Mouse (Mus musculus): ENCODE results near the gene Tldc2. TPM values are rescaled to one million over a fixed set of nuclear protein-coding genes. Genes with fewer than 3 reads are reported as not detected.
A peak's percentile ranks its signal among the peaks of the same experiment; 100 is the strongest.

Gene Tldc2
- polyA plus RNA-seq, 1 experiment from 2014 or later = not detected

GRCm38 (mm10) chr2:157101650-157102049, 14.8 kb downstream of the Tldc2 start:
- Histone ChIP-seq H3K4me3 (ENCODE audit: low read depth, low read length) (no peak overlapping the region), H3K9me3 (replicated peaks; ENCODE audit: control insufficient read depth, low read length) (no peaks in the 10 kb centered on the region), H3K9ac (replicated peaks; ENCODE audit: low read length) (no peak overlapping the region), H3K4me2 (ENCODE audit: low read depth, low read length) (no peak overlapping the region), H3K4me1 (ENCODE audit: control insufficient read depth, insufficient read depth, low read length) (no peaks in the 10 kb centered on the region), H3K36me3 (replicated peaks; ENCODE audit: control insufficient read depth, insufficient read depth, low read depth, low read length) (peaks cover 2% of the 10 kb centered on the region; the same call in 1 of the 2 replicates), H3K27ac (replicated peaks; ENCODE audit: low read depth, low read length) (no peak overlapping the region), H3K27me3 (ENCODE audit: control insufficient read depth, insufficient read depth, low read length) (no peaks in the 10 kb centered on the region)
- DNase-seq (ENCODE audit: low spot score) = no peak
- ATAC-seq (replicated peaks; ENCODE audit: insufficient number of reproducible peaks, low FRiP score, low TSS enrichment, low read depth) = no peak
- 98% methylated on average over 9 of the region's 9 CpGs for WGBS

- DNase-seq (ENCODE audit: low spot score) (no peak), ATAC-seq (replicated peaks; ENCODE audit: insufficient number of reproducible peaks, low FRiP score, low TSS enrichment, low read depth) (no peak)
- Histone ChIP-seq H3K27ac (replicated peaks; ENCODE audit: low read depth, low read length) (no peak overlapping the region), H3K27me3 (ENCODE audit: control insufficient read depth, insufficient read depth, low read length) (no peaks in the 10 kb centered on the region), H3K4me3 (ENCODE audit: low read depth, low read length) (no peak overlapping the region), H3K36me3 (replicated peaks; ENCODE audit: control insufficient read depth, insufficient read depth, low read depth, low read length) (peaks cover 2% of the 10 kb centered on the region; the same call in 1 of the 2 replicates), H3K4me1 (ENCODE audit: control insufficient read depth, insufficient read depth, low read length) (no peaks in the 10 kb centered on the region), H3K4me2 (ENCODE audit: low read depth, low read length) (no peak overlapping the region), H3K9me3 (replicated peaks; ENCODE audit: control insufficient read depth, low read length) (no peaks in the 10 kb centered on the region), H3K9ac (replicated peaks; ENCODE audit: low read length) (no peak overlapping the region)
- 76% methylated on average over 2 of the region's 2 CpGs for WGBS
Observed at GRCm38 (mm10) chr2:157102256-157102655, 15.4 kb downstream of the Tldc2 start.

GRCm38 (mm10) chr2:157104454-157104853, 17.6 kb downstream of the Tldc2 start:
- DNase-seq (ENCODE audit: low spot score) = no peak
- H3K27me3 ChIP-seq (ENCODE audit: control insufficient read depth, insufficient read depth, low read length) = no peaks in the 10 kb centered on the region
- peaks cover 2% of the 10 kb centered on the region; the same call in 1 of the 2 replicates for H3K36me3 ChIP-seq (replicated peaks; ENCODE audit: control insufficient read depth, insufficient read depth, low read depth, low read length)

GRCm38 (mm10) chr2:157108236-157108635, 21.4 kb downstream of the Tldc2 start:
- no peak for DNase-seq (ENCODE audit: low spot score)
- H3K36me3 ChIP-seq (replicated peaks; ENCODE audit: control insufficient read depth, insufficient read depth, low read depth, low read length) = no peaks in the 10 kb centered on the region; the same call in 1 of the 2 replicates
- WGBS = 91% methylated on average over 4 of the region's 4 CpGs

More at GRCm38 (mm10) chr2:157104454-157104853, 17.6 kb downstream of the Tldc2 start:
- no peak for ATAC-seq (replicated peaks; ENCODE audit: insufficient number of reproducible peaks, low FRiP score, low TSS enrichment, low read depth)
- H3K4me1 ChIP-seq (ENCODE audit: control insufficient read depth, insufficient read depth, low read length) = no peaks in the 10 kb centered on the region
- H3K4me3 ChIP-seq (ENCODE audit: low read depth, low read length) = no peak overlapping the region
- no peak overlapping the region for H3K4me2 ChIP-seq (ENCODE audit: low read depth, low read length)
- no peak overlapping the region for H3K9ac ChIP-seq (replicated peaks; ENCODE audit: low read length)
- H3K9me3 ChIP-seq (replicated peaks; ENCODE audit: control insufficient read depth, low read length) = no peaks in the 10 kb centered on the region
- WGBS = 92% methylated on average over 8 of the region's 8 CpGs
- H3K27ac ChIP-seq (replicated peaks; ENCODE audit: low read depth, low read length) = no peak overlapping the region

GRCm38 (mm10) chr2:157116964-157117363, 30.1 kb downstream of the Tldc2 start:
- H3K27me3 ChIP-seq (ENCODE audit: control insufficient read depth, insufficient read depth, low read length) = no peaks in the 10 kb centered on the region
- no peaks in the 10 kb centered on the region for H3K4me1 ChIP-seq (ENCODE audit: control insufficient read depth, insufficient read depth, low read length)
- no peak overlapping the region for H3K4me3 ChIP-seq (ENCODE audit: low read depth, low read length)
- H3K4me2 ChIP-seq (ENCODE audit: low read depth, low read length) = no peak overlapping the region
- no peak overlapping the region for H3K9ac ChIP-seq (replicated peaks; ENCODE audit: low read length)
- H3K27ac ChIP-seq (replicated peaks; ENCODE audit: low read depth, low read length) = no peak overlapping the region
- DNase-seq (ENCODE audit: low spot score) (peak; percentile 69), ATAC-seq (replicated peaks; ENCODE audit: insufficient number of reproducible peaks, low FRiP score, low TSS enrichment, low read depth) (no peak)
- no peaks in the 10 kb centered on the region for H3K9me3 ChIP-seq (replicated peaks; ENCODE audit: control insufficient read depth, low read length)
- WGBS = 21% methylated on average over 3 of the region's 3 CpGs
- 0 out of 2 replicates have a peak, but pooled peaks cover 6% of the 10 kb centered on the region for H3K36me3 ChIP-seq (replicated peaks; ENCODE audit: control insufficient read depth, insufficient read depth, low read depth, low read length)

More at GRCm38 (mm10) chr2:157108236-157108635, 21.4 kb downstream of the Tldc2 start:
- H3K27ac ChIP-seq (replicated peaks; ENCODE audit: low read depth, low read length) = no peak overlapping the region
- H3K27me3 ChIP-seq (ENCODE audit: control insufficient read depth, insufficient read depth, low read length) = no peaks in the 10 kb centered on the region
- no peak overlapping the region for H3K4me2 ChIP-seq (ENCODE audit: low read depth, low read length)
- no peak overlapping the region for H3K4me3 ChIP-seq (ENCODE audit: low read depth, low read length)
- ATAC-seq (replicated peaks; ENCODE audit: insufficient number of reproducible peaks, low FRiP score, low TSS enrichment, low read depth) = no peak
- H3K4me1 ChIP-seq (ENCODE audit: control insufficient read depth, insufficient read depth, low read length) = no peaks in the 10 kb centered on the region
- H3K9me3 ChIP-seq (replicated peaks; ENCODE audit: control insufficient read depth, low read length) = no peaks in the 10 kb centered on the region
- no peak overlapping the region for H3K9ac ChIP-seq (replicated peaks; ENCODE audit: low read length)

- DNase-seq (ENCODE audit: low spot score) = no peak
- Histone ChIP-seq H3K9me3 (replicated peaks; ENCODE audit: control insufficient read depth, low read length) (no peaks in the 10 kb centered on the region), H3K27ac (replicated peaks; ENCODE audit: low read depth, low read length) (no peak overlapping the region), H3K4me3 (ENCODE audit: low read depth, low read length) (no peak overlapping the region), H3K36me3 (replicated peaks; ENCODE audit: control insufficient read depth, insufficient read depth, low read depth, low read length) (peaks cover 6% of the 10 kb centered on the region; the same call in 1 of the 2 replicates), H3K4me2 (ENCODE audit: low read depth, low read length) (no peak overlapping the region), H3K9ac (replicated peaks; ENCODE audit: low read length) (no peak overlapping the region), H3K4me1 (ENCODE audit: control insufficient read depth, insufficient read depth, low read length) (no peaks in the 10 kb centered on the region), H3K27me3 (ENCODE audit: control insufficient read depth, insufficient read depth, low read length) (no peaks in the 10 kb centered on the region)
- ATAC-seq (replicated peaks; ENCODE audit: insufficient number of reproducible peaks, low FRiP score, low TSS enrichment, low read depth) = no peak
- WGBS = 88% methylated on average over 4 of the region's 4 CpGs
Observed at GRCm38 (mm10) chr2:157118556-157118955, 31.7 kb downstream of the Tldc2 start.

GRCm38 (mm10) chr2:157119075-157119474, 32.2 kb downstream of the Tldc2 start:
- Histone ChIP-seq H3K9ac (replicated peaks; ENCODE audit: low read length) (no peak overlapping the region), H3K4me3 (ENCODE audit: low read depth, low read length) (no peak overlapping the region), H3K4me1 (ENCODE audit: control insufficient read depth, insufficient read depth, low read length) (no peaks in the 10 kb centered on the region), H3K36me3 (replicated peaks; ENCODE audit: control insufficient read depth, insufficient read depth, low read depth, low read length) (peaks cover 3% of the 10 kb centered on the region; the same call in 1 of the 2 replicates), H3K27ac (replicated peaks; ENCODE audit: low read depth, low read length) (no peak overlapping the region), H3K9me3 (replicated peaks; ENCODE audit: control insufficient read depth, low read length) (no peaks in the 10 kb centered on the region), H3K4me2 (ENCODE audit: low read depth, low read length) (no peak overlapping the region), H3K27me3 (ENCODE audit: control insufficient read depth, insufficient read depth, low read length) (no peaks in the 10 kb centered on the region)
- 77% methylated on average over 3 of the region's 3 CpGs for WGBS
- no peak for DNase-seq (ENCODE audit: low spot score)
- no peak for ATAC-seq (replicated peaks; ENCODE audit: insufficient number of reproducible peaks, low FRiP score, low TSS enrichment, low read depth)

GRCm38 (mm10) chr2:157121766-157122165, 34.9 kb downstream of the Tldc2 start:
- 92% methylated on average over 8 of the region's 8 CpGs for WGBS
- H3K27me3 ChIP-seq (ENCODE audit: control insufficient read depth, insufficient read depth, low read length) = no peaks in the 10 kb centered on the region
- H3K27ac ChIP-seq (replicated peaks; ENCODE audit: low read depth, low read length) = no peak overlapping the region
- peaks cover 2% of the 10 kb centered on the region; the same call in 1 of the 2 replicates for H3K36me3 ChIP-seq (replicated peaks; ENCODE audit: control insufficient read depth, insufficient read depth, low read depth, low read length)
- H3K4me2 ChIP-seq (ENCODE audit: low read depth, low read length) = no peak overlapping the region
- H3K9me3 ChIP-seq (replicated peaks; ENCODE audit: control insufficient read depth, low read length) = no peaks in the 10 kb centered on the region
- H3K4me3 ChIP-seq (ENCODE audit: low read depth, low read length) = no peak overlapping the region
- no peaks in the 10 kb centered on the region for H3K4me1 ChIP-seq (ENCODE audit: control insufficient read depth, insufficient read depth, low read length)
- no peak overlapping the region for H3K9ac ChIP-seq (replicated peaks; ENCODE audit: low read length)
- no peak for DNase-seq (ENCODE audit: low spot score)
- no peak for ATAC-seq (replicated peaks; ENCODE audit: insufficient number of reproducible peaks, low FRiP score, low TSS enrichment, low read depth)

Data from embryonic facial prominence, embryonic 11.5 days (tissue).